Mouse (Mus musculus) gastrocnemius, adult 8-10 months (tissue): ENCODE data around the gene Galnt10. TPM values are rescaled to one million over a fixed set of nuclear protein-coding genes. Genes with fewer than 3 reads are reported as not detected.

Experiments used
- DNase-seq, 2 experiments: peaks; one replicate each; pipeline ENCODE4 v3.0.0; 2022; ENCODE audit warnings: low spot score in 2 of 2
- total RNA-seq, 4 experiments: library from RNA; stranded (reverse); gene quantifications; 2 replicates each; pipeline ENCODE4 v1.2.4; 2022

Galnt10 gene
- total RNA-seq, 4 experiments from 2014 or later, result 2.3 to 3.5 (median 3.2) TPM

DNA sequence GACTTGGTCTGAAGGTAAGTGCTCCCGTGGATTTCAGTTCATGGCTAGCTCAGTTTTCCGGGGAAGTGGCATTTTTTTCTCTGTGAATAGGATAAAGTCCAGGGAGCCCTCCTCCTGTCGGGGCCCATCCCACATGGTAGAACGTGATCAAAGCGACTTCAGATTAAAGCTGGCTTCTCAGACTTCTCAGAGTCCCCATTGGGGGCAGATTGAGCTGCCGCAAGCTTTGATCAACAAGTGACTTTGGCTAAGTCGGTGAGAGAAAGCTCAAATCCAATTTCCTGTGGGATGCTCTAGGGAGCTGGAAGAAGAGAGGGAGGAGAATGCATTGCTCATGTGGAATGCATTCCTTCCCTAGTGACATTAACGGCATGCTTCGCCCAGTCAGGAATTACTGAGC lies 10.1 kb upstream of the Galnt10 start:
- DNase-seq, result no peak

GRCm38 (mm10) chr11:57643691-57644090 lies 1.6 kb upstream of the Galnt10 start:
- no peak for DNase-seq

DNA sequence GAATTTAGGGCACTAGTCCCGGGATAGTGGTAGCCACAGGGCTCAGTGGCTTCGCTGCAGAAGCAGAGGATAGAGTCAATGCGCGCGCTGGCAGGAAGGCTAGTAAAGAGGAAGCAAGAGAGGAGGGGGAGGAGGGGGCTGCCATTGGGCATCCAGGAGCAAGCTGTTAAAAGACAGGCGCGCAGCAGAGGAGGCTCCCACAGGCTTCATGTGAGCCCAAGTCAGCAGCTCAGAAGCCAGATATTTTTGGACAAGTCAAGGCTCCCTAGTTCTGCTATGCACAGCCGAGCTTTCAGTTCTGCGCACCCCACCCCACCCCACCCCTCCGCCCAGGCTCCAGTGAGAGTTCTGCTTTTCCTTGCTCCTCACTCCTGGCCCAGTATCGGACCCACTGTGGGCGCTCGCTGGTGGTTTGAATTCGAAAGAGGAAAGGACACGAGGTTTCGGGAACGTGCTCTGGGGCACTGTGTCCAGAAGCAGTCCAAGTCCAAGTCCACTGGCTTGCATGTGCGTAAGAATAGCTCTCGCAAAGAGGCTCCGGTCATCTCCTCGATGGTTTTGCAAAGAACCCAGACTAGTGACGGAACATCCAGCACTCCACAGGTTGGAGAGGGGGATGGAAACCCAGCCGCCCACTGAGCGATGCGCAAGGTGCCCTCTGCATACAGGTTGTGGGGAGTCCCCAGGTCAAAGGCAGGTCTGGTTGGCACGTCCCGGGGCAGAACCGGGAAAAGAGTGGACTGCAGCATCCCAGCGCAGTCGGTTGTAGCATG lies 811 bp upstream of the Galnt10 start:
- peak in 1 of 2 experiments; percentile 17 for DNase-seq

- no peak for DNase-seq
These were observed 605 bp downstream of the Galnt10 start for GRCm38 (mm10) chr11:57645847-57646246.

- no peak for DNase-seq
These were observed 1.2 kb downstream of the Galnt10 start for GRCm38 (mm10) chr11:57646416-57646815.

DNA sequence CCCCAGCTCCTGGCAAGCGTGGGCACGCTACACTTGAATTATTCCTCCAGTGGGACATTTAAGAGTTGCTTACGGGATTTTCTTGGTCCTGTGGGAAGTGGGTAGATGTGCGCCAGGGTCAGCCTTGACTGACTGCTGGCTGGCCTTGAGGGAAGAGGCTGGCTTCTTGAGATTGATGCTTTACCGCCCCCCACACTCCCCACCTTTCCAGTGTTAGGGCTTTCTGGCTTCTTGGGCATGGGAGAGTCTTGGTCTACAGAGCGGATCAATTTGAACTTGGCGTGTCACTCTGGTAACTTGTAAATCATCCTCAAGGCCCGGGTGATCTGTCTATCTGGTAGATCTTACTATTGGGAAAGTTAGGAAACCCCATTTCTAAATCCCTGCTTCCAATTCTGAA lies 1.7 kb downstream of the Galnt10 start:
- no peak for DNase-seq

DNA sequence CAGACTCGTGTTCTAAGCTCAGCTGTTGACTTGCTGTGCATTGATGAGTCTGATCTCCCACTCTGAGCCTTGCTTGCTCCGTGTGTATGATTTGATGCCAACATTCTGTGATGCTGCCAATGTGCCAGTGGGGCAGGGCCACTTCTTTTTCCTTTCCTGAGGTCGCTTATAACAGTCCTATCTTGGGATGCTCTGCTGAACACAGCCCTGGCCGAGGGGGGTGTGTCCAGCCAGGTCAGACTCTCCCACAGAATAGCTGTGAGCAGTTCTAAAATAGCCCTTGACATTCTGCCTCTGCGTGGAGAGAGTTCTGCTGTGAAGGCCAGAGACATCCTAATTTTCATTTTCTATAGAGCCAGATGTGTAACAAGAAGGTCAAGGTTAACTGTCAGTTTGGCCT lies 2.2 kb downstream of the Galnt10 start:
- no peak for DNase-seq

- no peak for DNase-seq
These were observed 3.1 kb downstream of the Galnt10 start for GRCm38 (mm10) chr11:57648196-57648800.

DNA sequence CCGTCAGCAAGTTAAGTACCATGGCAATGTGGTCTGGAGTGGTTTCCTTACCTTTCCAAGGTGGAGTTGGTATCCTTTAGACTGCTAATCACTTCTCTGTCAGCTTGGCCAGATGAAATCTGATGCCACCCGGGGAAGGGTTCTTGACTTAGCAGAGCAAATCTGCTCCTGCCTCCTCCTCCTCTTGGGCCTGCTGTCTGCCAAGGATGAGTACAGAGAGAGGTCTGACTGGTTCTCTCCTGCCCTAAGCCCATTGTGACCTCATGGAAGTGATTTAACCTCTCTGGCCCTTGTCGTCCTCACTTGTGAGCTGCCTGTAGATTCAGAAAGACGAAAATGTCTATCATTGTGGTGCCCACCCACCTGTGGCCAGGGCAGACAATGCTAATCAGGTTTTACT lies 4.0 kb downstream of the Galnt10 start:
- DNase-seq, result no peak

DNA sequence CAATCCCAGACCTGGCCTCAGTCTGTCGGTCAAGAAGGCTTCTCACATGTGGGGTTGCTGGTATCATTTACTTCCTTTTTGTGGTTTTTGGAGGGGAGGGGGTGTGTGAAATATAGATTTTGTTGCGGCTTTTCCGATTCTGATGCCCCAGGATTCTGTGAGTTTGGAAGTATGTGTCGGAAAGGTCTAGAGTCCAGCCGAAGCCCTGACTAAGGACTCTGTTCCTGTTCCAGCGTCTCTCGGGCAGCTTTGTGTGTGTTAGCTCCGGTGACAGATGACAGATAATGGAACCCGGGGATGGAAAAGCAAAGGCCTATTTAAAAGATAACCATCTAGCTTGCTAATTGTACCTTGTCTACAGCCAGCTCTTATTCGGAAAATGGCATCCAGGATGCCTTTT lies 4.4 kb downstream of the Galnt10 start:
- DNase-seq, result no peak

- no peak for DNase-seq
These were observed 5.6 kb downstream of the Galnt10 start for GRCm38 (mm10) chr11:57650867-57651266.

DNA sequence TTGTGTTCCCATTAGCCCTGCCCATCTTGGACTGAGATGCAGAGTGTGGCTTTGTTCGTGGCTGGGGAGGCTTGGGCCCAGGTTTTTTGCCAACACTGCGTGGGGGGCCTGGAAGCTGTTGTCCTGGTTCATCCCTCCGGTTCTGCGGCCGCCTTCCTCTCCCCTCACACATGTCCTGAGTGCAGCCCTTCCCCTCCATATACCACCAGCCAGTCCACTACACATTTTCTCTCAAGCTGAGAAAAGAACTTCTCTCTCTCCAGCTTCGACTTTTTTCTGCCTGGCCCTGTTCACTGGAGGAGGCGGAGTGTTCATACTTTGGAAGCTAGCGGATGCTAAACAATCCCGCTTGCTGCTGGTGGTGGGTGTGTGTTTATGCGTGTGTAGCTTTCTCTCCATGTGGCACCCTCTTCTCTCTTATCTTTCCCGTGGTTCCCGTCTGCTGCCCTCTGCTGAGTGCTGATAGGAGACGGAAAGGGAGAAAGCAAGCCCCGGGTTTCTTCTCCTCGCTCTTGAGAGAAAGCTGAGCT lies 6.1 kb downstream of the Galnt10 start:
- no peak for DNase-seq

DNA sequence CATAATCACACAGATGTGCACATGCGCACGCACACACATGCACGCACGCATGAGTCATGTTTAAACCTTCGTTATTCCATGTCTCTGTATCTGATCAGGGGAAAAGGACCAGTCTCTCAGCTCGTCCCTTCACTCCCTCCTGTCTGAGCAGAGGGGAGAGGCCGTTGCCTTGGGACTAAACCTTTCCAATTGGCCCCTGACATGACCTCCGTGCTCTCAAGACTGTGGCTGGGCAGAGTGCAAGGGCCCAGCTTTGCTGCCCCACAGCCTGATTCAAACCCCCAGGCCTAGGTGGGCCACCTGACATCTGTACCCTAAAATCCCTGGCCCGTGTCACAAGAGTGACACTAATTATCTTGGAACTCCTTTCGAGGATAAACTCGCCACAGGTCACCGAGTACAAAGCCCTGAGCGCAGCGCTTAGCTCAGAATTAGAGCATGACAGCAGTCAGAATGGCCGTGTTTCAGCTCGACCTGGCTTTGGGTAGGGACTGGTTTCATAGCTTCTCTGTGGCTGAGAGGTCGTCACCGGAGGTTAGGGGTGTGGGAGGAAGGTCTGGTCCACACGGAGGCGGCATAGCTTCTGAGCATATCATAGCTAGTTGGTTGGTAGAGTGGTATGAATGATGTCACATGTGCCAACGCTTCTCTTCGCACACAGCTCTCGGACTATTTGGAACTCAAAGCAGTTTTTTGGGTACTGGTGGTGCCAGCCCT lies 7.1 kb downstream of the Galnt10 start:
- no peak for DNase-seq

GRCm38 (mm10) chr11:57652923-57653660 lies 7.8 kb downstream of the Galnt10 start:
- no peak for DNase-seq

DNA sequence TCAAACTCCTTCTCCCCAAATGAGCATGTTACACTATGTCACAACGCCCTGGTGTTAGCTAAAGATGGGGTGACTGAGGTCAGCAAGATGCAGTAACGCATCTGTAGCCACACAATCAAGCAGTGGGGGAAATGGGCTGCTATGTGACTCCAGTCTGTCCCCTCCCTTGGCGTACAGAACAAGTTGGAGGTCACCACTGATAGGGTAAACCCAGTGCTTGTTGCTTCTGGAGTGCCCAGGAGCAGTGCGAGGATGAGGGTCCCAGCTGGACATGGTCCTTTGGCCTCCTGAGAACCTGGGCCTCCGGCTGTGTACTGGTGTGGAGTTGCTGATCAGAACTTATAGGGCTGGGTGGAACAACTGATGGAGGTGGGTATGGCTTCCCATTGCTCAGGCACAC lies 8.6 kb downstream of the Galnt10 start:
- DNase-seq, result no peak

GRCm38 (mm10) chr11:57654386-57654785 lies 9.1 kb downstream of the Galnt10 start:
- DNase-seq, result no peak

DNA sequence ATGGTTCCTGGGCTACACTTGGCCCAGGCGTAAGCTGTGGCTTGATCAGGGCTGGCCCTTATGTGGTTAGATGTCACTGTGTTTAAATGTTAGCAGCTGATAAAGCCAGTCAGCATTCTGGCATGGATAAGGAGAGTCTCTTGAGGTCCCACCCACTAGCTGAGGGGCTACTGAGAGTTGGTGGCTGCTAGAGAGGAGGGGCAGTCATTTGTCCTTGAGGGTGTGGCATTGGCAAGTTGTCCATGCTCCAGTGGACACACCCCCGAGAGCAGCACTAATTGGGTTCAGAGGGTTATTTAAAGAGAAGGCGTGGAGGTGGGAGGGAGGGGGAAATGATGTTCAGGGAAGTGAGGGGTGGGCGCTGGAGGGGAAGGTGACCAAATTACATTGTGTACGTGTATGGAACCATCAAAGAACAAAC lies 9.7 kb downstream of the Galnt10 start:
- DNase-seq, result no peak

- no peak for DNase-seq
These were observed 10.6 kb downstream of the Galnt10 start for GRCm38 (mm10) chr11:57655669-57656325.

DNA sequence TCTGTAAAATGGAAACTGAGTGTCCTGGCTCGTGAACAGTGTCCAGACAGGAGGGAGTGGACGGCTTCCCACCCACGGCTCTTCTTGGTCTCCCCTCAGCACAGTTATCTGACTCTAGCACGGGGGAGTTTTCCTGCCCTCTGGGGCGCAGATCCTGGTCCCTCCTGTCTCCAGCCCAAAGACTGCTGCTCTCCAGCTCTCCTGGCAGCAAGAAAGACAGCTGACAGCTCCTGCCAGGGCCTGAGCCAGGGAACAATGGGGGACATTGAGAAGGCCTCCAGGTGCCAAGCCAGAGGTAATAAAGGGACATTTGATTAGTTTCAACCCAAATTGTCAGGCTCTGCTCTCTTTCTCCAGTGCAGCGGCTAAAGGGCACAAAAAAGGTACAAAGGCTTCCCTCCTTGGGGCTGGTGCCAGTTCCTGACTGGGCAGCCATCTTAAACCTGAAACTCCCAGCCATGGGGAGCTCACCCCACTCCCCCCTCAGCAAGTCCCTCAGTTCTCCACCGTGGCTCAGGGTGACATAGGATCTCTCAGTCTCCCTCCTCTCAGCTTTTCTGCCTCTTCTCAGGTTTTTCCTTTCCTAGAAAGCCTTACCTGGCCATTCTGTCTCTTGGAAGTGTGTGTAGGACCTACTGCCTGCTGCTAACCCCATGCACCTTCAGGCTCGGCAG lies 11.5 kb downstream of the Galnt10 start:
- DNase-seq, result no peak

GRCm38 (mm10) chr11:57657370-57658072 lies 12.3 kb downstream of the Galnt10 start:
- no peak for DNase-seq
